Mouse (Mus musculus) hematopoietic stem cell, adult 5-6 weeks (primary cell): ENCODE measurements around the gene Hemgn. TPM values are rescaled to one million over a fixed set of nuclear protein-coding genes. Genes with fewer than 3 reads are reported as not detected.

ENCODE experiments used
- ATAC-seq, 2 experiments: fragments of 125-278 bp in 1 of 2; replicated peaks in 1 of 2; 2 replicates each; pipeline ENCODE4 v1.8.0; 2016 to 2017; ENCODE audit warnings: inconsistent platforms in 2 of 2, mild to moderate bottlenecking in 2 of 2, moderate number of reproducible peaks in 2 of 2, low read depth in 1 of 2, moderate TSS enrichment in 1 of 2; ENCODE audit not compliant: low FRiP score in 2 of 2, poor library complexity in 2 of 2, severe bottlenecking in 2 of 2, insufficient read depth in 1 of 2, low TSS enrichment in 1 of 2
- total RNA-seq: library from RNA; stranded (forward); fragments of 172-1452, 232-1000 nt; gene quantifications from 2 replicates; pipeline ENCODE4 v1.2.3, GENCODE M21; 2017

The Hemgn gene
- total RNA-seq, 1 experiment from 2014 or later = 57.0 TPM

DNA sequence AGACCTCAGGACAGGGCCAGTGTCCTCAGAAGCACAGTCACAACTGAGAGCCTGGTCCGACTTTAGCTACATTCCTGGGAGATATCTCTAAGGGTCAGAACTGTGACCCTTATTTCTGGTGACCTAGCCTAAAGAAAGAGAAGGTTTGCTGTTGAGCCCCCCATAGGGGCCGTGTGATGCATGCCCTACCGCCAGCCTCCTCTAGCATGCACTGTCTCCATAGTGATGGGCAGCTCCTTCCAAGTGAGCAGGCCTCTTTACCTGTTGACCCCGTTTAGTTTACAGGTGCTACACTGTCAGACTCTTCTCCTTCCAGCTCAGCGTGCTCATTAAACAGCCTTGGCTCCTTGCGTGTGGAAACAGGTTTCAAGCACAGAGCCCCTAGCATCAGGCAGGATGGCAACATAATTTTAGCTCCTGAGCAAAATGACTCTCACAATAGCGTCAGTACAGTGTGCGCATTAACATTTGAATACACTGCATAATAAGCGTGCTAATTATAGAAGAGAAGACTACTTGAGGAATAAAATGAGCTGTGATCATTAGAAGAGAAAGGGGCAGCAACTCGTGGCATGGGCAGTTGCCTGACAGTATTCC is 15.7 kb upstream of the Hemgn start:
- ATAC-seq = no peak

GRCm38 (mm10) chr4:46422625-46423024 is 9.3 kb upstream of the Hemgn start:
- ATAC-seq = no peak

DNA sequence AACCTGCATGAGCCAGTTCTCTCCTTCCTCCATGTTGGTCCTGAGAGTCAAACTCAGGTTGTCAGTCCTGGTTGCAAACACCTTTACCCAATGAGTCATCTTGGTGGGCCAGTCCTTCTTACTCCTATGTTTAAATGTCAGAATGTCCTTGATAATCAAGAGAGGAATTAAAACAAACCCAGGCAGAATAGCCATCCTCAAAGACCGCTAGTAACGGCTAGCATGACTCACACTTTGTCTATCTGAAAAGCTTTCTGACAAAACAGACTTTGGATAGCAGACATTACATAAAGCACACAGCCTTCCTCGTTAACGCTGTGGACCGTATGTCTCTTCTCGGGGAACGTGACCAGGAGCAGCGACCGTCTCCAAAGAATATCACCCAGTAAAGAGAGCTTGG is 5.5 kb upstream of the Hemgn start:
- ATAC-seq = no peak

- peak; percentile 61 to 70 for ATAC-seq
Measured at GRCm38 (mm10) chr4:46417491-46417890, 4.2 kb upstream of the Hemgn start.

DNA sequence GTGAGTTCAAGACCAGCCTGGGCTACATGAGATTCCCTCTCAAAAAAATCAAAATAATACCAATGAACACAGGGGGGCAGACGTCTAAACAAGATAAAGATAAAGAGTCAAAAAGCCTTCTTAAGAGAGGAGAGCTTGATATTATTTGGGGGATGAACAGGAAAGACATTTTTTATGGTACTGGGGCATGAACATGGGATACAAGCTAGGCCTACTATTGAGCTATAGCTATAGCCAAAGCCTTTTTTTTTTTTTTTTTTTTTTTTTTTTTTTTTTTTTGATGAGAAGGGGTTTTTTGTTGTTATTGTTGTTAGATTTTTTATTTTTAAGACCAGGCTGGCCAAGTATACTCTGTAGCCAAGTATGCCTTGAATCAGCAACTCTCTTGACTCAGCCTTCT is 1.2 kb downstream of the Hemgn start:
- ATAC-seq = no peak

DNA sequence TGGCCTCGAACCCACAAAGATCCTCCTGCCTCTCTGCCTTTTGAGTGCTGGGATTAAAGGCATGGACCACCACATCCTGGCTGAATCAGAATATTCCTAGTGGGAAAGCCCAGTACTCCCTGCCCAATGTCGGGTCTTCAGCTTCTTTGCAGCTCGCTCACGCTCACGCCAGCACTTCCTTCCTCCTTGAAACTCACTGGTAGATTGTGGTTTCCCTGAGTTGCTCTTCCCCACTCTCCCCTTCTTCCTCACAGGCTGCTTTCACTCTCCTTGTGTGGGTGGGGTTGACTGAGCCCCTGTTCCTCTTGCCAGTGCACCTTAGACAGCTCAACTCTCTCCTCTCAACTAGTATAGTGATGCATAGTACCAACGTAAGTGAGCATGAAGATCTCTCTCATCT is 1.8 kb downstream of the Hemgn start:
- peak; percentile 87 to 95 for ATAC-seq

DNA sequence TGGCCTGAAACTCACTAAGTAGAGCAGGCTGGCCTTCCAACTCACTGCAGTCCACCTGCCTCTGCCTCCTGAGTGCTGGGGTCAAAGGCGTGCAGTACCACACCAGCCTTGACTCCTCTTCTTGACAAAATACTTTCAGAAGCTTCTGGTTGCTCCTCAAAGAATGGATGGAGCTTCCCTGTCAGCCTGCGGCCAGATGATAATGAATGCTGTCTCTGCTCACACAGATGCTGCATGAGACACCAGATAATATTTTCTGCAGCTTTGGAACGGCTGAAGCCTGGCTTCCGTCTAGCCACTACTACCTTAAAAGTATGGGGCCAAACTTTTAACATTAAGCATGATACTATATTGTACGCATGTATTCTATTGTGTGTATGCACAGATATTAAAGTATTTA is 2.6 kb downstream of the Hemgn start:
- no peak; a peak in 1 of 4 replicates for ATAC-seq

DNA sequence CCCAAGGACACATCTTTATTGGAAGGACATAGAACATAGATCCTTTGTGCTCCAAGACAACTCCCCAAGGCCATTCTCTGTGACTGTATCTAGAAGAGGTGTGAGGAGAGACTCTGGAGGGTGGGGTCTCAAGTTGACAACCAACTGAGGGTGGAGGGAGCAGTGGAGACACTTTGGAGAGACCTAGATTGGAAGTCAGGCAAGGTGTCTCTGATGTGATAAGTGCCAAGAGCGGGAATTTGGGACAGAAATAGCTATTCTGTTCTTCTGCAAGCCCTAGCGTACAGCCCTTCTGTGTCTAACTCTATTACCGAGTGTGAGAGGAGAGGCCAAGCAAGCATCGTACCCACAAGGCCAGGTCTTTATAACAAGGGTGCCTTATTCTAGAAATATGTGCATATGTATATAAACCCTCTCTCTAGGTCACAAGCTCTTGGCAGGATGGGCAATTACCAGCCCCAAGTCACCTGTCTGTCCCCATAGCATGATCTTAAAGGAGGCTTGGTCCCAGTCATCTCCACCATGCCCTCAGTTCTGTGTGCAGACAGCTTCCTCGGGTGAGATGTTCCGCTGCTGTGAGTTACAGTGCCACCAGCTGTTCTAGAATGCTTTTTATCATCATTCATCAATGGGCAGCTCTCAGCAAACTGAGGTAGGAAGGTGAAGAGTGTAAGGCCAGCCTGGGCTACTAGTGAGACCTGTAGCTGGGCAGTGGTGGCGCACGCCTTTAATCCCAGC is 6.2 kb downstream of the Hemgn start:
- no peak for ATAC-seq

DNA sequence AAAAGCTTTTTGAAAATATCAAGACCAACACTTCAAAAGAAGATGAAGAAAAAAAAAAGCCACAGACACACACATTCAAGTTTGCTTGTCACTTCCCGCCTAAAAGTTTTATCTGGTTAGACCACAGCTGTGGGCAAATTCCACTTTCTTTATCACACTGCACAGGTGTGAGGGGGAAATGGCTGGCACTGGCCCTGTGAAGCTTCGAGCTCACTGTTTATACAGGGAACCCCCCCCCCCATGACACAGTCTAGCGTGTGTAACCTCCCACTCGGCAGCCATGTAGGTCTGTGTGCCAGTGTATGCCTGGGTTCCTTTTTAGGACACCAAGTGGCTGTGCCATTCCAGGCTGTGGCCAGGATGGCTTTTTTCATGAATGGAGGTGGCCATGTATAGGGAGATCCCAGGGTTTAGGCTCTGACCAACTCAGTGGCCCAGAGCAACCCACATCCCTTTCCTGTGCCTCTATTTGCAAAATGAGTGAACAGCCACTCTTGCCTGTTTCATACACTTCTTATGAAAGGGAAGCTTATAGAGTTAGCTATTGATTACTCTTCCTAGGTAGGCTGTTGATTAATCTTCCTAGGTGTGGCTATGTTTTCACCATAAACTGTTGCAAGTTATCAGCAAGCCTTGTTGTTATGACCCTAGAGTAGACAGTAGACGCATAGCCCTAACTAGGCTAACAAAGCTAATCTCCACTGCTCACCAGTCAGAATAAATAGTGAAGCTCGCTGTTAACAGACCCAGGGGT is 9.1 kb downstream of the Hemgn start:
- ATAC-seq = peak; percentile 95 to 97

DNA sequence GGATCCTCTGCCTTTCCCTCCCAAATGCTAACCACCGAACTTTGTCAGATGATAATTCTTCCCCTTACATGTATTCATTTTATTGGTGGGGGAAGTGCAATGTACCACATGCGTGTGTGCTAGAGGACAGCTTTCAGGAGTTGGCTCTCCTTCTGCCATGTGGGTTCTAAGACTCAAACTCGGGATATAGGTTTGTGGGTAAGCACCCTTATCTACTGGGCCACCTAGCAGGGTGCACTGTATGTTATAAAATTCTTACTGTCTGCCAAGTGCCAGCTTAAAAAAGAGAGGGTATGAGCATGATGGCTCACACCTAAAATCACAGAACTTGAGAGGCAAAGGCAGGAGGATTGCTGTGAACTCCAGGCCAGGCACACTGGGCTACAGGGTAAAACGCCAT is 14.5 kb downstream of the Hemgn start:
- ATAC-seq = no peak

GRCm38 (mm10) chr4:46395736-46396135 is 17.6 kb downstream of the Hemgn start:
- no peak; a peak in 1 of 4 replicates for ATAC-seq

GRCm38 (mm10) chr4:46394388-46394787 is 18.9 kb downstream of the Hemgn start:
- no peak for ATAC-seq

GRCm38 (mm10) chr4:46390390-46390970 is 22.8 kb downstream of the Hemgn start:
- peak; percentile 61 to 66 for ATAC-seq

GRCm38 (mm10) chr4:46389612-46390341 is 23.5 kb downstream of the Hemgn start:
- ATAC-seq = peak in 1 of 2 experiments; percentile 46; a peak in 1 of 4 replicates

DNA sequence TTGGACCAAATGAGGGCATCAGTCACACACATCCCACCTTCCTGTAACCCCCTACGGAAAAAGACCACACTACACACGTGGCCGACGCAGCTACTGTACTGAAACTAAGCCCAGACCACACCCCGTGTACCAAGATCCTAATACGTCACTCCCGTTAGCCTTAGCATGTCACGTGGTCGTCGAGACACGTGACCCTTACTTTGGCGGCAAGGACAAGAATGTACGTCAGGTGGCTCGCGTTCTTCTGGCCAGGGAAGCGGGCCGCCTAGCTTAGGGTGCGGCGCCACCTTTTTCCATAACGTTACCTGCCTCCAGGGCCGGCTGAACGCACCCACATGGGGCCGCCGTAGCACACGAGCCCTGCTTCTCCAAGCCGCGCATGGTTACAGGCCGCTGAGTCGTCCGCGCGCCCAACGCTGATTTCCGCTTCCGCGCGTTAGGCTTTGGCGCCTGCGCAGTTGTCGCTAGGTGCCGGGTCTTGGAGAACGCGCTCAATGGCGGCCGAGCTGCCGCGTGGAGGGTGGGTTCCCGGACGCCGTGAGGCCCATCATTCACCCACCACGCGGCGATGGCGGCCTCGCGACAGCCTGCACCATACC is 24.2 kb downstream of the Hemgn start, which contains the start of gene Trmo:
Trmo (minus strand) TSS at position 425 of the 599 bp plus-strand sequence.
- ATAC-seq = peak; percentile 89 to 91

DNA sequence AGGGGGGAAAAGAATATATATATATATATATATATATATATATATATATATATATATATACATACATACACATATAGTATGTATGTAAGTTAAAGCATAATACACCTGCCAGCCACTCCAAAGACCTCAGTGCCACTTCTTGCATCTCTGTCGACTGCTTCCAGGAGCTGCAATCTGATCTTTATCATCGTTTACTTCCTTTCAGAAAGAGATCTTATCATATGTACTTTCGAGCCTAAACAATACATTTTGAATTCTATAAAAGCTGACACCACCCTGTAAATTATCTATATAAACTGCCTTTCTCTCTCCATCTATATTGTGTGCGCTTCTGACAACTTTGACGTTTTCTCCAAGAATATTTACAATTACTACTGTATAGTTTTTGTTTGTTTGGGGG is 24.8 kb downstream of the Hemgn start:
- ATAC-seq = no peak

GRCm38 (mm10) chr4:46374869-46375368 is 38.4 kb downstream of the Hemgn start:
- peak; percentile 69 to 84 for ATAC-seq
